Mouse (Mus musculus) heart, postnatal 0 days (tissue): Measurements from ENCODE around the gene Pigu.

ENCODE experiments used
- CTCF ChIP-seq: IDR thresholded peaks from 2 replicates; pipeline ENCODE4 v1.5.1; 2016; ENCODE audit warnings: antibody characterized with exemption, control low read depth, low read depth
- EP300 ChIP-seq: IDR thresholded peaks from 2 replicates; pipeline ENCODE4 v1.6.1; 2016; ENCODE audit warnings: antibody characterized with exemption, low read depth

- TF ChIP-seq CTCF (no peak), EP300 (no peak)
These were observed 43.0 kb upstream of the Pigu start for GRCm38 (mm10) chr2:155400276-155400675.
